Mouse (Mus musculus): ENCODE measurements around the gene BC080695.
"Not testable (repeated sequence)": the region's sequence is repeated elsewhere in the genome, so short reads cannot be mapped to it uniquely, and the experiment has no call there.

GRCm38 (mm10) chr4:143614703-143615102, 63.2 kb downstream of the BC080695 start, which contains the start of gene Gm13083:
- not testable (repeated sequence) for TF ChIP-seq CTCF, POLR2A (IDR thresholded peaks at IDR 0.05; ENCODE audit: extremely low read depth, insufficient read depth, low read length)

Measured in cortical plate, adult 2 months (tissue).